Mouse (Mus musculus) midbrain, postnatal 0 days (tissue): ENCODE results near the gene Syce2. TPM values are rescaled to one million over a fixed set of nuclear protein-coding genes. Genes with fewer than 3 reads are reported as not detected.

ENCODE experiments used
- ATAC-seq: fragments of 200-750 bp; cut with Nextera tagmentation; 2 replicates; pipeline ENCODE4 v1.8.0; 2017; ENCODE audit warnings: moderate number of reproducible peaks, mild to moderate bottlenecking, moderate TSS enrichment, moderate library complexity; ENCODE audit not compliant: low FRiP score
- DNase-seq: peaks from one replicate; pipeline ENCODE4 v3.0.0-alpha.2; 2015; ENCODE audit warnings: low spot score
- H3K27ac ChIP-seq: fragments of 300-500 bp; sonication (generic); 2 replicates; pipeline ENCODE4 v1.5.1; 2014; ENCODE audit warnings: low read depth, mild to moderate bottlenecking, low read length, mixed read lengths
- H3K27me3 ChIP-seq: fragments of 300-500 bp; sonication (generic); 2 replicates; pipeline ENCODE4 v1.6.1; 2014; ENCODE audit warnings: low read length, control low read depth, mixed read lengths; ENCODE audit not compliant: insufficient read depth
- H3K36me3 ChIP-seq: fragments of 300-500 bp; sonication (generic); 2 replicates; pipeline ENCODE4 v1.6.1; 2014; ENCODE audit warnings: low read length, control low read depth, mixed read lengths; ENCODE audit not compliant: insufficient read depth
- H3K4me1 ChIP-seq: fragments of 300-500 bp; sonication (generic); 2 replicates; pipeline ENCODE4 v1.6.1; 2014; ENCODE audit warnings: mild to moderate bottlenecking, control low read depth, antibody characterized with exemption, low read length, mixed read lengths; ENCODE audit not compliant: insufficient read depth
- H3K4me2 ChIP-seq: fragments of 300-500 bp; sonication (generic); 2 replicates; pipeline ENCODE4 v1.6.1; 2014; ENCODE audit warnings: low read depth, mild to moderate bottlenecking, low read length, mixed read lengths; ENCODE audit not compliant: poor library complexity, severe bottlenecking
- H3K4me3 ChIP-seq: fragments of 300-500 bp; sonication (generic); 2 replicates; pipeline ENCODE4 v1.5.1; 2014; ENCODE audit warnings: low read depth, mild to moderate bottlenecking, low read length, moderate library complexity
- H3K9ac ChIP-seq: fragments of 300-500 bp; sonication (generic); replicated peaks from 2 replicates; pipeline ENCODE4 v1.6.1; 2014; ENCODE audit warnings: mild to moderate bottlenecking, low read length, moderate library complexity, mixed read lengths; ENCODE audit not compliant: poor library complexity, severe bottlenecking
- H3K9me3 ChIP-seq: fragments of 300-500 bp; sonication (generic); 2 replicates; pipeline ENCODE4 v1.6.1; 2016; ENCODE audit warnings: low read length, control low read depth
- CTCF ChIP-seq: IDR thresholded peaks from 2 replicates; pipeline ENCODE4 v1.5.1; 2016; ENCODE audit warnings: antibody characterized with exemption, mild to moderate bottlenecking
- WGBS: fragments of 180-500 bp; shearing (Covaris S2); extraction: QIAGEN DNeasy Blood & Tissue Kit; methylation state at CpG from one replicate; pipeline ENCODE4 v1.1.7; 2014; 5-methylcytosine and 5-hydroxymethylcytosine counted together
- polyA plus RNA-seq: library from polyadenylated mRNA; unstranded; fragments of >200 nt; fragmentation: Nextera tagmentation; extraction: Ambion mirVana; gene quantifications from 2 replicates; pipeline ENCODE4 v1.2.1, GENCODE M21; 2015
- total RNA-seq: library from RNA; depleted of rRNA; stranded (reverse); fragments of >200 nt; gene quantifications from 2 replicates; pipeline ENCODE4 v1.2.3, GENCODE M21; 2014

Gene Syce2
- total and polyA plus RNA-seq, 2 experiments from 2014 or later = 29.5 to 56.2 TPM

GRCm38 (mm10) chr8:84912895-84913501 is 41.1 kb downstream of the Syce2 start:
- no peak overlapping the region for H3K9ac ChIP-seq
- peak overlapping the region; percentile 10; the same call in 1 of the 2 replicates for H3K4me3 ChIP-seq
- no peaks in the 10 kb centered on the region; the same call in 1 of the 2 replicates for H3K27me3 ChIP-seq
- H3K36me3 ChIP-seq = peaks cover 62% of the 10 kb centered on the region
- no peaks in the 10 kb centered on the region for H3K9me3 ChIP-seq
- WGBS = 11% methylated on average over 55 of the region's 55 CpGs
- no peak for TF ChIP-seq CTCF
- peak overlapping the region; percentile 39 for H3K4me2 ChIP-seq
- ATAC-seq = no peak
- H3K4me1 ChIP-seq = no peaks in the 10 kb centered on the region
- peak; percentile 53 for DNase-seq
- H3K27ac ChIP-seq = no peak overlapping the region

GRCm38 (mm10) chr8:84913502-84913900 is 41.6 kb downstream of the Syce2 start:
- Histone ChIP-seq H3K36me3 (peaks cover 62% of the 10 kb centered on the region), H3K4me2 (peak overlapping the region; percentile 39), H3K9me3 (no peaks in the 10 kb centered on the region), H3K9ac (no peak overlapping the region), H3K27me3 (no peaks in the 10 kb centered on the region; the same call in 1 of the 2 replicates), H3K4me3 (peak overlapping the region; percentile 10; the same call in 1 of the 2 replicates), H3K27ac (no peak overlapping the region), H3K4me1 (no peaks in the 10 kb centered on the region)
- DNase-seq (no peak), ATAC-seq (no peak)
- no peak for TF ChIP-seq CTCF
- WGBS = 35% methylated on average over 9 of the region's 9 CpGs

GRCm38 (mm10) chr8:84913960-84914359 is 42.0 kb downstream of the Syce2 start:
- peaks cover 62% of the 10 kb centered on the region for H3K36me3 ChIP-seq
- no peak overlapping the region for H3K4me2 ChIP-seq
- peak; percentile 72 for DNase-seq
- no peaks in the 10 kb centered on the region for H3K9me3 ChIP-seq
- ATAC-seq = no peak
- no peaks in the 10 kb centered on the region; the same call in 1 of the 2 replicates for H3K27me3 ChIP-seq
- no peak overlapping the region for H3K4me3 ChIP-seq
- no peak overlapping the region for H3K27ac ChIP-seq
- H3K9ac ChIP-seq = no peak overlapping the region
- no peaks in the 10 kb centered on the region for H3K4me1 ChIP-seq
- WGBS = 35% methylated on average over 4 of the region's 4 CpGs
- TF ChIP-seq CTCF = peak; percentile 68

- ATAC-seq (no peak), DNase-seq (no peak)
- Histone ChIP-seq H3K4me1 (no peaks in the 10 kb centered on the region), H3K27me3 (no peaks in the 10 kb centered on the region; the same call in 1 of the 2 replicates), H3K9me3 (no peaks in the 10 kb centered on the region), H3K4me3 (no peak overlapping the region), H3K36me3 (peaks cover 67% of the 10 kb centered on the region), H3K9ac (no peak overlapping the region), H3K4me2 (no peak overlapping the region), H3K27ac (no peak overlapping the region)
- 89% methylated on average over 8 of the region's 8 CpGs for WGBS
- TF ChIP-seq CTCF = no peak
Observed at GRCm38 (mm10) chr8:84915269-84915668, 43.4 kb downstream of the Syce2 start.

GRCm38 (mm10) chr8:84917781-84918180 is 45.9 kb downstream of the Syce2 start:
- H3K4me2 ChIP-seq = no peak overlapping the region
- 25% methylated on average over 20 of the region's 20 CpGs for WGBS
- no peak overlapping the region for H3K4me3 ChIP-seq
- TF ChIP-seq CTCF = no peak
- DNase-seq = no peak
- H3K9me3 ChIP-seq = no peaks in the 10 kb centered on the region
- no peaks in the 10 kb centered on the region for H3K4me1 ChIP-seq
- no peaks in the 10 kb centered on the region for H3K27me3 ChIP-seq
- no peak for ATAC-seq
- no peak overlapping the region for H3K9ac ChIP-seq
- no peak overlapping the region for H3K27ac ChIP-seq
- H3K36me3 ChIP-seq = peaks cover 68% of the 10 kb centered on the region

GRCm38 (mm10) chr8:84918646-84919045 is 46.7 kb downstream of the Syce2 start:
- Histone ChIP-seq H3K27me3 (no peaks in the 10 kb centered on the region), H3K4me3 (no peak overlapping the region)
- 90% methylated on average over 15 of the region's 15 CpGs for WGBS

More at GRCm38 (mm10) chr8:84918646-84919045, 46.7 kb downstream of the Syce2 start:
- H3K4me1 ChIP-seq = no peaks in the 10 kb centered on the region
- no peak overlapping the region for H3K4me2 ChIP-seq
- H3K9ac ChIP-seq = no peak overlapping the region
- no peak for ATAC-seq
- no peak for TF ChIP-seq CTCF
- no peaks in the 10 kb centered on the region for H3K9me3 ChIP-seq
- peaks cover 61% of the 10 kb centered on the region for H3K36me3 ChIP-seq
- H3K27ac ChIP-seq = no peak overlapping the region
- no peak for DNase-seq
